Mouse (Mus musculus): ENCODE results near the gene Mt4. TPM values are rescaled to one million over a fixed set of nuclear protein-coding genes. Genes with fewer than 3 reads are reported as not detected.
"Not testable (repeated sequence)": the region's sequence is repeated elsewhere in the genome, so short reads cannot be mapped to it uniquely, and the experiment has no call there.

Mt4 gene
- total and polyA plus RNA-seq, 2 experiments from 2014 or later: not detected

DNA sequence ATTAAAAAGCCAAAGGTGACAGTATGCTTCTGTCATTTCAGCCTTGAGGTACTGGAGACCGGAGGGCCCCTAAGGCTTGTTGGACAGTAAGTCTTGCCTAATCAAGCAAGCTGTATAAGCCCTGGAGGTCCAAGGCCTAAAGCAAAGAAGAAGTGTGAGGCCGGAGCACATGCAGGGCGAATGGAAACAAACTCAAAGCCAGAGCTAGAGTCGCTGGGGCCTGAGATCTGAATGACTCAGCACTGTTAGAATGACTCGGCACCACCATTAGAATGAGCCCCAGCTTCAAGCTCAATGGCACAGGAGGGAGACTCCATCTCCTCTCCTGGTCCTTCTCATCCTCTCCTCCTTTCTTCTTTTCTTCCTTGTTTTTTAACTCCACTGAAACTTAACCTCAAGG, 13.9 kb downstream of the Mt4 start:
- no peak overlapping the region for H3K9ac ChIP-seq (replicated peaks; ENCODE audit: low read depth, low read length)
- no peaks in the 10 kb centered on the region for H3K9me3 ChIP-seq (replicated peaks; ENCODE audit: control insufficient read depth, low read length)
- no peaks in the 10 kb centered on the region for H3K36me3 ChIP-seq (replicated peaks; ENCODE audit: control insufficient read depth, insufficient read depth, low read length)
- ATAC-seq (ENCODE audit: insufficient read depth, low read depth): no peak
- no peak overlapping the region for H3K4me2 ChIP-seq (ENCODE audit: low read depth, low read length)
- WGBS: 86% methylated on average over 5 of the region's 5 CpGs
- 0 out of 2 replicates have a peak, but pooled peaks cover 3% of the 10 kb centered on the region for H3K27me3 ChIP-seq (ENCODE audit: control insufficient read depth, insufficient read depth, low read length)
- TF ChIP-seq CTCF (IDR thresholded peaks at IDR 0.05; ENCODE audit: low read depth): no peak
- TF ChIP-seq EP300 (IDR thresholded peaks at IDR 0.05; ENCODE audit: low read depth): no peak
- H3K4me3 ChIP-seq (ENCODE audit: low read depth, low read length): no peak overlapping the region
- no peak overlapping the region for H3K27ac ChIP-seq (ENCODE audit: low read depth)
- no peak for DNase-seq (ENCODE audit: low spot score)
- H3K4me1 ChIP-seq (ENCODE audit: control insufficient read depth, insufficient read depth): peaks cover 3% of the 10 kb centered on the region

DNA sequence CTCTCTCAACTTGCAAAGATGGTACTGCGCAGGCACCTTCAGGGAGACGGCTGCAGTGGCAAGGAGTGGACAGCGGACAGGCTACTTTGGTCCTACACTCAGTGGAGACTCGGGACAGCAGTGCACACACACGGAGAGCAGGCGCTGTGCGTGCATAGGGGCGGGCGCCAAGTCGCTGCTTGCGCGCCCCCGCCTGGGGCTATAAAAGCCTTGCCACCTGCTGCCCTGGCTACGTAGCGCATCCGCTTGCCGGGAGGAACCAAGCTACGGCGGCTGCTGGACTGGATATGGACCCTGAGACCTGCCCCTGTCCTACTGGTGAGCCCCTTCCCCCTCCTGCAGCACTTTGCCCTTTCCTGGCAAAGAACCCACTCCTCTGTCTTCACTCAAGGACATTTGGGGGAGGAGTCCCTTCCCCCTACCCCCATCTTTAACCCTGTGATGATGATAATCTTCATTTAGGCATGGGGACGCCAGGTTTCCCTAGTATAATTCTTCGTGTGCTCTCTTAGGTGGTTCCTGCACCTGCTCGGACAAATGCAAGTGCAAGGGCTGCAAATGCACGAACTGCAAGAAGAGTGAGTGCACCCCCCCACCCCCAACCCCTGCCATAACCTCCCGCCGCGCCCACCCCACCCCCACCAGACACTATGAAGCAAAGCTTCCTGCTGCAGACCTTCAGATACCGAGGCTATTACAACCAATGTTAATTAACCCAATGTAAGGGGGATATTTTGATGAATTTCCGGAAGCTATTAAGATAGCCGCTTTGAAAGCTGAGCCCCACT, 15.7 kb downstream of the Mt4 start, which contains the start of gene Mt3:
Gene Mt3 (plus strand): TSS at position 95 of the 788 bp plus-strand sequence.
- ATAC-seq (ENCODE audit: insufficient read depth, low read depth) (peak; percentile 81), DNase-seq (ENCODE audit: low spot score) (peak; percentile 65)
- no peaks in the 10 kb centered on the region for H3K36me3 ChIP-seq (replicated peaks; ENCODE audit: control insufficient read depth, insufficient read depth, low read length)
- H3K4me1 ChIP-seq (ENCODE audit: control insufficient read depth, insufficient read depth): peaks cover 7% of the 10 kb centered on the region
- 0 out of 2 replicates have a peak, but pooled peaks cover 3% of the 10 kb centered on the region for H3K27me3 ChIP-seq (ENCODE audit: control insufficient read depth, insufficient read depth, low read length)
- no peak within 1 kb of the TSS for H3K27ac ChIP-seq (ENCODE audit: low read depth)
- TF ChIP-seq CTCF (IDR thresholded peaks at IDR 0.05; ENCODE audit: low read depth): peak; percentile 27; the same call in 1 of the 2 replicates
- TF ChIP-seq EP300 (IDR thresholded peaks at IDR 0.05; ENCODE audit: low read depth): no peak
- WGBS: 4% methylated on average over 29 of the region's 29 CpGs
- H3K9ac ChIP-seq (replicated peaks; ENCODE audit: low read depth, low read length): peak within 1 kb of the TSS; percentile 40
- peak within 1 kb of the TSS; percentile 34 for H3K4me3 ChIP-seq (ENCODE audit: low read depth, low read length)
- H3K4me2 ChIP-seq (ENCODE audit: low read depth, low read length): peak within 1 kb of the TSS; percentile 60
- H3K9me3 ChIP-seq (replicated peaks; ENCODE audit: control insufficient read depth, low read length): no peaks in the 10 kb centered on the region

GRCm38 (mm10) chr8:94153451-94153850, 16.5 kb downstream of the Mt4 start:
- no peaks in the 10 kb centered on the region for H3K9me3 ChIP-seq (replicated peaks; ENCODE audit: control insufficient read depth, low read length)
- no peak overlapping the region for H3K27ac ChIP-seq (ENCODE audit: low read depth)
- H3K36me3 ChIP-seq (replicated peaks; ENCODE audit: control insufficient read depth, insufficient read depth, low read length): no peaks in the 10 kb centered on the region
- H3K4me3 ChIP-seq (ENCODE audit: low read depth, low read length): 0 out of 2 replicates have a peak overlapping the region, but pooled peaks have one; percentile 34
- 0 out of 2 replicates have a peak, but pooled peaks cover 3% of the 10 kb centered on the region for H3K27me3 ChIP-seq (ENCODE audit: control insufficient read depth, insufficient read depth, low read length)
- no peak for TF ChIP-seq CTCF (IDR thresholded peaks at IDR 0.05; ENCODE audit: low read depth)
- peaks cover 7% of the 10 kb centered on the region for H3K4me1 ChIP-seq (ENCODE audit: control insufficient read depth, insufficient read depth)
- no peak overlapping the region for H3K9ac ChIP-seq (replicated peaks; ENCODE audit: low read depth, low read length)
- 36% methylated on average over 7 of the region's 7 CpGs for whole genome bisulfite sequencing
- DNase-seq (ENCODE audit: low spot score) (no peak), ATAC-seq (ENCODE audit: insufficient read depth, low read depth) (no peak)
- peak overlapping the region; percentile 60 for H3K4me2 ChIP-seq (ENCODE audit: low read depth, low read length)

- Histone ChIP-seq H3K27me3 (ENCODE audit: control insufficient read depth, insufficient read depth, low read length) (0 out of 2 replicates have a peak, but pooled peaks cover 3% of the 10 kb centered on the region), H3K27ac (ENCODE audit: low read depth) (no peak overlapping the region), H3K4me3 (ENCODE audit: low read depth, low read length) (no peak overlapping the region)
Observed at GRCm38 (mm10) chr8:94154537-94154936, 17.5 kb downstream of the Mt4 start.

GRCm38 (mm10) chr8:94156092-94156491, 19.1 kb downstream of the Mt4 start:
- Histone ChIP-seq H3K27me3 (ENCODE audit: control insufficient read depth, insufficient read depth, low read length) (0 out of 2 replicates have a peak, but pooled peaks cover 3% of the 10 kb centered on the region), H3K4me2 (ENCODE audit: low read depth, low read length) (no peak overlapping the region), H3K9ac (replicated peaks; ENCODE audit: low read depth, low read length) (no peak overlapping the region), H3K4me3 (ENCODE audit: low read depth, low read length) (no peak overlapping the region), H3K27ac (ENCODE audit: low read depth) (peak overlapping the region; percentile 43; the same call in 1 of the 2 replicates), H3K36me3 (replicated peaks; ENCODE audit: control insufficient read depth, insufficient read depth, low read length) (no peaks in the 10 kb centered on the region), H3K9me3 (replicated peaks; ENCODE audit: control insufficient read depth, low read length) (no peaks in the 10 kb centered on the region), H3K4me1 (ENCODE audit: control insufficient read depth, insufficient read depth) (peaks cover 7% of the 10 kb centered on the region)
- ATAC-seq (ENCODE audit: insufficient read depth, low read depth) (peak; percentile 54; the same call in 1 of the 2 replicates), DNase-seq (ENCODE audit: low spot score) (peak; percentile 49)
- no peak for TF ChIP-seq EP300 (IDR thresholded peaks at IDR 0.05; ENCODE audit: low read depth)
- TF ChIP-seq CTCF (IDR thresholded peaks at IDR 0.05; ENCODE audit: low read depth): no peak
- WGBS: 23% methylated on average over 4 of the region's 4 CpGs

More at GRCm38 (mm10) chr8:94154537-94154936, 17.5 kb downstream of the Mt4 start:
- H3K9me3 ChIP-seq (replicated peaks; ENCODE audit: control insufficient read depth, low read length): no peaks in the 10 kb centered on the region
- H3K4me1 ChIP-seq (ENCODE audit: control insufficient read depth, insufficient read depth): peaks cover 7% of the 10 kb centered on the region
- H3K36me3 ChIP-seq (replicated peaks; ENCODE audit: control insufficient read depth, insufficient read depth, low read length): no peaks in the 10 kb centered on the region
- no peak for ATAC-seq (ENCODE audit: insufficient read depth, low read depth)
- no peak for DNase-seq (ENCODE audit: low spot score)
- 39% methylated on average over 6 of the region's 6 CpGs for WGBS
- H3K4me2 ChIP-seq (ENCODE audit: low read depth, low read length): no peak overlapping the region
- no peak overlapping the region; the same call in 1 of the 2 replicates for H3K9ac ChIP-seq (replicated peaks; ENCODE audit: low read depth, low read length)
- TF ChIP-seq CTCF (IDR thresholded peaks at IDR 0.05; ENCODE audit: low read depth) (no peak), EP300 (IDR thresholded peaks at IDR 0.05; ENCODE audit: low read depth) (no peak)

- not testable (repeated sequence) for H3K36me3 ChIP-seq (replicated peaks; ENCODE audit: control insufficient read depth, insufficient read depth, low read length); H3K9me3 ChIP-seq (replicated peaks; ENCODE audit: control insufficient read depth, low read length); H3K27ac ChIP-seq (ENCODE audit: low read depth); H3K4me1 ChIP-seq (ENCODE audit: control insufficient read depth, insufficient read depth); H3K9ac ChIP-seq (replicated peaks; ENCODE audit: low read depth, low read length); H3K4me2 ChIP-seq (ENCODE audit: low read depth, low read length); H3K4me3 ChIP-seq (ENCODE audit: low read depth, low read length); DNase-seq (ENCODE audit: low spot score); H3K27me3 ChIP-seq (ENCODE audit: control insufficient read depth, insufficient read depth, low read length); ATAC-seq (ENCODE audit: insufficient read depth, low read depth)
- 71% methylated on average over 8 of the region's 8 CpGs for WGBS
Observed at GRCm38 (mm10) chr8:94165772-94166171, 28.8 kb downstream of the Mt4 start.

Measured in heart, postnatal 0 days (tissue).